Mouse (Mus musculus) spleen, adult 2 months (tissue): ENCODE data around the gene Lrrc23. TPM values are rescaled to one million over a fixed set of nuclear protein-coding genes. Genes with fewer than 3 reads are reported as not detected.

Source experiments
- DNase-seq, 2 experiments: peaks; one replicate each; pipeline versions ENCODE4 v3.0.0 to v3.0.0-alpha.2; 2012 to 2021; ENCODE audit warnings: low spot score in 2 of 2, low read depth in 1 of 2
- H3K27ac ChIP-seq: fragments of 200-500 bp; 2 replicates; pipeline ENCODE4 v1.5.1; 2012; ENCODE audit warnings: low read length, inconsistent platforms; ENCODE audit not compliant: insufficient read depth
- H3K27me3 ChIP-seq: fragments of 200-500 bp; 2 replicates; pipeline ENCODE4 v1.6.1; 2012; ENCODE audit warnings: mild to moderate bottlenecking, moderate library complexity, low read length, inconsistent platforms; ENCODE audit not compliant: control insufficient read depth, insufficient read depth
- H3K36me3 ChIP-seq: fragments of 200-500 bp; 2 replicates; pipeline ENCODE4 v1.6.1; 2012; ENCODE audit warnings: mild to moderate bottlenecking, low read length, inconsistent platforms; ENCODE audit not compliant: control insufficient read depth, insufficient read depth
- H3K4me1 ChIP-seq: fragments of 200-500 bp; 2 replicates; pipeline ENCODE4 v1.6.1; 2011; ENCODE audit warnings: inconsistent platforms; ENCODE audit not compliant: control insufficient read depth, insufficient read depth, insufficient read length
- H3K4me3 ChIP-seq: fragments of 200-500 bp; 2 replicates; pipeline ENCODE4 v1.5.1; 2011; ENCODE audit warnings: mild to moderate bottlenecking, inconsistent platforms; ENCODE audit not compliant: insufficient read depth, insufficient read length; ENCODE audit errors: extremely low read depth
- CTCF ChIP-seq: fragments of 200-500 bp; IDR thresholded peaks from 2 replicates; pipeline ENCODE4 v1.5.1; 2011; ENCODE audit warnings: mild to moderate bottlenecking, inconsistent platforms; ENCODE audit not compliant: insufficient read depth, insufficient read length, insufficient replicate concordance; ENCODE audit errors: extremely low read depth
- POLR2A ChIP-seq: fragments of 200-500 bp; IDR thresholded peaks from 2 replicates; pipeline ENCODE4 v1.6.1; 2011; ENCODE audit warnings: low read depth, low read length, inconsistent platforms
- WGBS: fragments of 180-500 bp; shearing (Covaris S2); methylation state at CpG from one replicate; pipeline ENCODE4 v1.1.7; 2018; 5-methylcytosine and 5-hydroxymethylcytosine counted together
- polyA plus RNA-seq: library from polyadenylated mRNA; depleted of rRNA; stranded (reverse); fragments of >200 nt; gene quantifications from 2 replicates; pipeline ENCODE4 v1.2.3, GENCODE M21; 2012

Lrrc23 gene
- polyA plus RNA-seq, 1 experiment = 1.8 TPM

- H3K36me3 ChIP-seq = peaks cover 26% of the 10 kb centered on the region
- DNase-seq = no peak
- no peak overlapping the region for H3K4me3 ChIP-seq
- TF ChIP-seq POLR2A (no peak), CTCF (no peak)
- WGBS = 98% methylated on average over 4 of the region's 4 CpGs
- H3K27ac ChIP-seq = no peak overlapping the region
- H3K27me3 ChIP-seq = no peaks in the 10 kb centered on the region
- H3K4me1 ChIP-seq = 0 out of 2 replicates have a peak, but pooled peaks cover 4% of the 10 kb centered on the region
Measured at GRCm38 (mm10) chr6:124816611-124817010, 37.1 kb upstream of the Lrrc23 start.

DNA sequence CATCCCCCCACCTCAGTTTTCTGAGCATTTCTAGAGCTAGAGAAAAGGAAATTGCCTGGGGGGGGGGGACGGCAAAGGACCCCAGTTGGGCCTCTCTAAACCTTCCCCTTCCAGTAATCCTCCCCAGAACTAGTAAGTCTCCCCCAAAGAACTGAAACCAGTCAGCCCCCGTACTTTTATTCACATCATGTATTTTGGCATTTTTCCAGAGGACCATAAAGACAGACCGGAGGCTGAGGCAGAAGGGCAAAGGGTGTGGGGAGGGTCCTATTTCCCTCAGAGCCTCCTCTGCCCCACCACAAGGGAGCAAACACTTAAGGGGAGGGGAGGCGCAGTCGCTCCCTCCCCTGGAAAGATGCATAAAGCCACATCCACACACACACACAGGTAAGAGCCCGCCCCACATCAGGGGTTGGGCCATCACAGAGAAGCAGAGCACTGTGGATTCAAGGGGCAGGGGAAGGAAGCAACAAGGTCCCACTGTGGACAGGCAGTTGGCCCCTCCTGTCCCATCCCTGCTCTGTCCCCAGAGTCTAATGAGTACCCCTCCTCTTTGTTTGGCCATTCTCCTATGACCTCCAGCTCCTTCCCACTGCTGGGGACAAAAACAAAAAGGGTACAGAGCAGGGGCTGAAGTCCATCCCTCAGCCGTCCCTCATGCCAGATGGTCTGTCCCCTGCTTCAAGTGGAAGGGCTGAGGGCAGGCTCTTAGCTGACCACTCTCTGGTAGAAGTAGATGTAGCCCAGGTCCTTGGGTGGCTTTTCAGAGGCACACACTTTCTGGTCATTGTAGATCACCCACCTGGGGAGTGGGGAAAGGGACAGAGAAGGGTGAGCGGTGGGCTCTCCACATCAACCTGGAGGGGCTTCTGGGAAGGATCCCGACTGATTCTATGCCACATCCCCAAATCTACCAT lies 35.6 kb upstream of the Lrrc23 start:
- Histone ChIP-seq H3K36me3 (peaks cover 14% of the 10 kb centered on the region), H3K4me1 (0 out of 2 replicates have a peak, but pooled peaks cover 4% of the 10 kb centered on the region), H3K27ac (no peak overlapping the region), H3K27me3 (no peaks in the 10 kb centered on the region), H3K4me3 (no peak overlapping the region)
- TF ChIP-seq CTCF = no peak
- TF ChIP-seq POLR2A = no peak
- 88% methylated on average over 9 of the region's 9 CpGs for WGBS
- DNase-seq = no peak

DNA sequence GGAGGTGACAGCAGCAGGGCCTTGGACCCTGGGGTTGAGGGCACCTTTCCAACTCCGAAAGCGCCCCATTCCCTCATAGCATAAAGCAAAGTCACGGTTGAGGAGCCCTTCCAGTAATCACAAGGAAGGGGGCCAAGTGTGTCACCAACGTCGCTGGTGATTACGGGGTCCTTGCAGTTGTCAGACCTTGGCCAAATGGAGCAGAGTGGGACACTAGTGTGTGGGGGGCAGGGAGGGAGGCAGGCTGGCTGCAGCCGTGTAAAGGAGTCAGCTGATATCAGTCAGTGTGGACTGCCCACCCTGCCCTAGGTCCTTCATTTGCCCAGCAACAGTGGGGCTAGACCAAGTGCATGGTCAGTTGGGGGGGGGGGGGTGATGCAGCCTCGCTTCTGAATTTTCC lies 34.9 kb upstream of the Lrrc23 start:
- no peak for TF ChIP-seq CTCF
- TF ChIP-seq POLR2A = no peak
- 58% methylated on average over 8 of the region's 8 CpGs for WGBS
- Histone ChIP-seq H3K4me3 (no peak overlapping the region), H3K4me1 (0 out of 2 replicates have a peak, but pooled peaks cover 4% of the 10 kb centered on the region), H3K27ac (no peak overlapping the region), H3K36me3 (peaks cover 11% of the 10 kb centered on the region), H3K27me3 (no peaks in the 10 kb centered on the region)
- no peak for DNase-seq

- Histone ChIP-seq H3K36me3 (peaks cover 11% of the 10 kb centered on the region), H3K27ac (peak within 1 kb of the TSS; percentile 38), H3K27me3 (no peaks in the 10 kb centered on the region), H3K4me1 (0 out of 2 replicates have a peak, but pooled peaks cover 4% of the 10 kb centered on the region), H3K4me3 (peak within 1 kb of the TSS; percentile 69)
- TF ChIP-seq POLR2A (peak; percentile 66), CTCF (no peak)
- under 1% methylated on average over 22 of the region's 22 CpGs for WGBS
- DNase-seq = peak; percentile 53 to 80
Measured at GRCm38 (mm10) chr6:124813933-124814332, 34.4 kb upstream of the Lrrc23 start, which contains the start of gene Tpi1. Gene Tpi1 (minus strand): TSS chr6:124814296.

DNA sequence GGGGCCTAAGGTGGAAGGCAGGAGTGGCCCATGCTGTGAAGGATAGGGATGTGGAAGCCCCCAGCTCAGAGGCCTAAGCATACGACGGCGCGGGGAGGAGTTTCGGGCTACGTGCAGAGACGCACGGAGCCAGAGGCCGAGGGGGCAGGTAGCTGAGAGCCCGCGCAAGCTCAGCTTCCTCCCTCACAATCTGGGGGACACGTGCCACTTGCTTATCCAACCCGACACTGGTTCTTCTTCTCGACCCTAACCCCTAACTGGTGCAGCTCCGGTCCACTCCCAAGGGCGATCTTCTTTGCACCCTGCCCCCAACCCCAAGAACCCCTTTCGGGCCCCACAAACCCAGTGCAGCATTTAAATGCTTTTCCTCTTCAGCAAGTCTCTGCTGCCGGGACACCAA lies 34.0 kb upstream of the Lrrc23 start:
- no peaks in the 10 kb centered on the region for H3K27me3 ChIP-seq
- TF ChIP-seq POLR2A (no peak), CTCF (no peak)
- peaks cover 8% of the 10 kb centered on the region for H3K36me3 ChIP-seq
- peak overlapping the region; percentile 69 for H3K4me3 ChIP-seq
- H3K27ac ChIP-seq = peak overlapping the region; percentile 38
- peaks cover 4% of the 10 kb centered on the region; the same call in 1 of the 2 replicates for H3K4me1 ChIP-seq
- under 1% methylated on average over 18 of the region's 18 CpGs for WGBS
- peak in 1 of 2 experiments; percentile 62 for DNase-seq

- peaks cover 6% of the 10 kb centered on the region for H3K36me3 ChIP-seq
Measured at GRCm38 (mm10) chr6:124812848-124813247, 33.3 kb upstream of the Lrrc23 start.

More at GRCm38 (mm10) chr6:124812848-124813247, 33.3 kb upstream of the Lrrc23 start:
- 50% methylated on average over 9 of the region's 9 CpGs for WGBS
- TF ChIP-seq CTCF = no peak
- no peak for TF ChIP-seq POLR2A
- Histone ChIP-seq H3K4me3 (no peak overlapping the region; the same call in 1 of the 2 replicates), H3K27ac (no peak overlapping the region), H3K4me1 (peaks cover 7% of the 10 kb centered on the region; the same call in 1 of the 2 replicates), H3K27me3 (no peaks in the 10 kb centered on the region)
- no peak for DNase-seq
